Mouse (Mus musculus) B cell, adult 62 days (primary cell): ENCODE results near the gene Trim14. TPM values are rescaled to one million over a fixed set of nuclear protein-coding genes. Genes with fewer than 3 reads are reported as not detected.

Source experiments
- total RNA-seq: library from RNA; stranded (reverse); gene quantifications from 4 replicates; pipeline ENCODE4 v1.2.4, GENCODE M21; 2023

The Trim14 gene
- 59.1 to 65.9 TPM (median 59.9 TPM) in 4 replicates for total RNA-seq

GRCm38 (mm10) chr4:46535840-46536361 is at the start of gene Trim14:
Trim14 (minus strand) TSS chr4:46536141.

GRCm38 (mm10) chr4:46489028-46489925 is 46.7 kb downstream of the Trim14 start, which contains the start of gene Nans:
Nans (plus strand) TSS chr4:46489248.

DNA sequence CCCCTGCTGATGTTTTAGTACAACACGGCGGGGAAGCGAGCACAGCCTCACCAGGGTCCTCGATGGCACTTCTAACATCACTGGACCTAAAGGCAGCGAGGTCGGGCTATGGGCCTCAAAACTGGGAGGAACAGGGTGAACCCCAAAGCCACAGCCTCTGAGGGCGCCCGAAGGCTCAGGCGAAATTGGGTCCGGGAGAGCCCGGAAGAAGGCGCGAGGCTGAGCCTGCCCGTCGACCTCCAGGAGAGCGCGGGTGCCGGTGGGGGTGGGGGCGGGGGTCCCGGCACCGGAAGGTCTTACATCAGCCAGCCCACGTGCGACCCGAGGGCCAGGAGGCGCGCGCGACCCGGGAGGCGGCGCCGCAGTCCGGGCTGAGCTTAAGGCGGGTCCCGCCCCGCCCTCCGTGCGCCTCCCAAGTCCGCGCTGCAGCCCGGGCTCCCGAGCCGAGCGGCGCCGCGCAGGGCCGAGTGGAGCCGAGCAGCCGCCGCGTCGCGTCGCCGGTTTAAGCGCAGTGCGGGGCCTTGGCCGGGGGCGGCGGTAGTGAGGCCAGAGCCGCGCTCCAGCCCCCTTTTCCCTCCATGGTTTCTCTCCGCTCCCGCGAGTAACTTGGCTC is 85.3 kb downstream of the Trim14 start, which contains the start of gene Anp32b:
TSS of gene Anp32b (plus strand) at position 384 of the 613 bp plus-strand sequence.

Other genes with a start within 250 kb of the Trim14 start
- 0.19 TPM in 1 of 4 replicates, not detected in the others for gene Foxe1, start 192.5 kb downstream of the Trim14 start, total RNA-seq
- 21.2 to 26.3 TPM (median 24.4 TPM) in 4 replicates for gene Trmo, start 146.7 kb downstream of the Trim14 start, total RNA-seq
- gene Hemgn, start 122.6 kb downstream of the Trim14 start, total RNA-seq = 1.0 to 1.6 TPM (median 1.4 TPM) in 4 replicates
- 156 to 159 TPM (median 158 TPM) in 4 replicates for gene Anp32b, start 85.2 kb downstream of the Trim14 start, total RNA-seq
- 28.3 to 39.5 TPM (median 37.7 TPM) in 4 replicates for gene Nans, start 46.9 kb downstream of the Trim14 start, total RNA-seq
- 39.7 to 45.9 TPM (median 42.7 TPM) in 4 replicates for gene Coro2a, start 66.1 kb upstream of the Trim14 start, total RNA-seq
- gene Tbc1d2, start 114.1 kb upstream of the Trim14 start, total RNA-seq = 0.55 to 0.77 TPM (median 0.72 TPM) in 4 replicates